ENCODE assay signal across 20 mouse cellular contexts in the genomic region with DNA sequence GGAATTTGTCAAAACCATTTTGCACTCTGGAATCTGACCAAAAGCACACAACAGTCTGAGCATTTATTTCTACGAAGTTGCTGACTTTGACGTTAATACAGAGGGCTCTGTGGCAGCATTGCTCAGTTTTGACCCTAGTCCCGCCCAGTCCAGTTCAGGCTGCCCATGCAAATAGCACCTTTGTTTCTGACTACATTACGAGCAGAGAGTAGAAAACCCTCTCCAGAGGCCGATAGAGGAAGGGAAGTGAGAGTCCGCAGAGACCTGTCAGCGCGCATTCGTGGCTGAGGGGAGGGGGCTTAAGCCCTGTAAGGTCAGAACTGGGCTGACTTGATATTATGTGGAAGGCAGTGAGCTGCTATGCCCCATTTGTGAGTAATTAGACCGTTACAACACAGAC.
DNase-seq lines count a peak whose midpoint lies in the region; ATAC-seq lines count a peak whose summit lies in the region.
"Had no signal": no experiment of that assay in that cellular context is flagged by ENCODE, and none has a peak within 500 bp of the region (broad histone marks: within the 10 kb centered on the region; RNA-seq: fewer than 3 reads in every experiment).

No protein-coding gene starts in this region.

- H3K27ac ChIP-seq in limb, embryonic 12.5 days, result peak overlapping the region; percentile 76; the same call in 1 of the 2 replicates
- no peak overlapping the region for H3K27ac ChIP-seq in limb, embryonic 10.5 days
- no peak overlapping the region for H3K27ac ChIP-seq in embryonic facial prominence, embryonic 10.5 days (replicated peaks)
- peak overlapping the region; percentile 52; the same call in 1 of the 2 replicates for H3K27ac ChIP-seq in limb, embryonic 13.5 days
- H3K27ac ChIP-seq: midbrain, embryonic 12.5 days; neural tube, embryonic 15.5 days had no signal

- no peak for DNase-seq in limb, embryonic 10.5 days (ENCODE audit: low spot score)
- DNase-seq in embryonic facial prominence, embryonic 10.5 days (ENCODE audit: low spot score), result peak; percentile 21
- peak; percentile 65 for DNase-seq in kidney, adult 9 months
- no peak for DNase-seq in adrenal gland, adult (ENCODE audit: inconsistent age in 2 of 2, low spot score in 1 of 2)
- DNase-seq in right cerebral cortex, postnatal 10 days (ENCODE audit: low spot score in 2 of 2), result no peak
- DNase-seq in urinary bladder, adult 2 months (ENCODE audit: low spot score), result no peak
- DNase-seq: B cell, adult 2 months; cerebellum, adult 9-11 months; embryo, embryonic 11 days; gastrocnemius, postnatal 25 days; heart, postnatal 4 days; lung, postnatal 4 days; thymus, postnatal 4 days had no signal

- no peaks in the 10 kb centered on the region for H3K27me3 ChIP-seq in limb, embryonic 12.5 days
- H3K27me3 ChIP-seq in limb, embryonic 10.5 days (ENCODE audit: low read depth, poor library complexity, severe bottlenecking), result no peaks in the 10 kb centered on the region
- H3K27me3 ChIP-seq in embryonic facial prominence, embryonic 10.5 days (replicated peaks; ENCODE audit: low read depth, poor library complexity, severe bottlenecking), result no peaks in the 10 kb centered on the region
- H3K27me3 ChIP-seq in limb, embryonic 13.5 days, result no peaks in the 10 kb centered on the region
- H3K27me3 ChIP-seq: midbrain, embryonic 12.5 days; neural tube, embryonic 15.5 days; Patski had no signal

- H3K36me3 ChIP-seq in limb, embryonic 12.5 days, result peaks cover 67% of the 10 kb centered on the region
- peaks cover 66% of the 10 kb centered on the region for H3K36me3 ChIP-seq in limb, embryonic 10.5 days
- peaks cover 74% of the 10 kb centered on the region for H3K36me3 ChIP-seq in embryonic facial prominence, embryonic 10.5 days (replicated peaks)
- peaks cover 62% of the 10 kb centered on the region for H3K36me3 ChIP-seq in limb, embryonic 13.5 days

- no peaks in the 10 kb centered on the region for H3K9me3 ChIP-seq in limb, embryonic 12.5 days
- H3K9me3 ChIP-seq in limb, embryonic 10.5 days (replicated peaks), result no peaks in the 10 kb centered on the region
- no peaks in the 10 kb centered on the region for H3K9me3 ChIP-seq in embryonic facial prominence, embryonic 10.5 days
- H3K9me3 ChIP-seq in limb, embryonic 13.5 days, result no peaks in the 10 kb centered on the region
- H3K9me3 ChIP-seq: midbrain, embryonic 12.5 days; neural tube, embryonic 15.5 days had no signal

- no peak overlapping the region for H3K4me2 ChIP-seq in limb, embryonic 12.5 days
- H3K4me2 ChIP-seq in limb, embryonic 13.5 days (replicated peaks), result no peak overlapping the region
- H3K4me2 ChIP-seq: midbrain, embryonic 12.5 days; neural tube, embryonic 15.5 days had no signal

- H3K9ac ChIP-seq in limb, embryonic 12.5 days (replicated peaks), result no peak overlapping the region
- H3K9ac ChIP-seq in limb, embryonic 13.5 days, result no peak overlapping the region
- H3K9ac ChIP-seq: midbrain, embryonic 12.5 days; neural tube, embryonic 15.5 days had no signal

- ATAC-seq in limb, embryonic 12.5 days (ENCODE audit: insufficient number of reproducible peaks, insufficient read depth, low FRiP score, low TSS enrichment, low read depth), result no peak
- peak; percentile 28; the same call in 1 of the 2 replicates for ATAC-seq in limb, embryonic 13.5 days (ENCODE audit: low FRiP score, low read depth)
- ATAC-seq: forebrain, embryonic 14.5 days; hindbrain, embryonic 16.5 days; Patski had no signal

- H3K4me3 ChIP-seq in limb, embryonic 12.5 days (replicated peaks), result no peak overlapping the region
- no peak overlapping the region for H3K4me3 ChIP-seq in limb, embryonic 10.5 days
- no peak overlapping the region for H3K4me3 ChIP-seq in embryonic facial prominence, embryonic 10.5 days
- H3K4me3 ChIP-seq in limb, embryonic 13.5 days, result no peak overlapping the region
- H3K4me3 ChIP-seq: midbrain, embryonic 12.5 days; neural tube, embryonic 15.5 days had no signal

- peaks cover 9% of the 10 kb centered on the region for H3K4me1 ChIP-seq in limb, embryonic 12.5 days (replicated peaks)
- peaks cover 5% of the 10 kb centered on the region for H3K4me1 ChIP-seq in limb, embryonic 10.5 days
- H3K4me1 ChIP-seq in embryonic facial prominence, embryonic 10.5 days, result peaks cover 10% of the 10 kb centered on the region; the same call in 1 of the 2 replicates
- peaks cover 13% of the 10 kb centered on the region for H3K4me1 ChIP-seq in limb, embryonic 13.5 days

- WGBS in limb, embryonic 12.5 days, result 71% methylated on average over 10 of the region's 10 CpGs
- 87% methylated on average over 10 of the region's 10 CpGs for WGBS in limb, embryonic 10.5 days
- WGBS in embryonic facial prominence, embryonic 10.5 days, result 70% methylated on average over 10 of the region's 10 CpGs
- WGBS in limb, embryonic 13.5 days, result 72% methylated on average over 10 of the region's 10 CpGs

Comparison
In these comparisons a context has a peak if more than half of its experiments do, and no peak if none do; other contexts are left out.
1. H3K27ac ChIP-seq: peak in limb, embryonic 12.5 days (single experiment) and limb, embryonic 13.5 days (single experiment); none in limb, embryonic 10.5 days (single experiment) and embryonic facial prominence, embryonic 10.5 days (single experiment).
2. DNase-seq: peak in embryonic facial prominence, embryonic 10.5 days (single experiment) and kidney, adult 9 months (single experiment); none in limb, embryonic 10.5 days (single experiment), adrenal gland, adult (0 of 2), right cerebral cortex, postnatal 10 days (0 of 2) and urinary bladder, adult 2 months (single experiment).